Mouse (Mus musculus) midbrain, embryonic 13.5 days (tissue): ENCODE measurements around the gene Rnf187. TPM values are rescaled to one million over a fixed set of nuclear protein-coding genes. Genes with fewer than 3 reads are reported as not detected.
"Not testable (repeated sequence)": the region's sequence is repeated elsewhere in the genome, so short reads cannot be mapped to it uniquely, and the experiment has no call there.

Experiments
- ATAC-seq: fragments of 200-750 bp; cut with Nextera tagmentation; 2 replicates; pipeline ENCODE4 v1.8.0; 2017; ENCODE audit warnings: mild to moderate bottlenecking, moderate TSS enrichment, moderate library complexity
- H3K27ac ChIP-seq: fragments of 300-500 bp; sonication (generic); 2 replicates; pipeline ENCODE4 v1.5.1; 2015; ENCODE audit warnings: inconsistent platforms, mild to moderate bottlenecking, moderate library complexity
- H3K27me3 ChIP-seq: fragments of 300-500 bp; sonication (generic); 2 replicates; pipeline ENCODE4 v1.6.1; 2015; ENCODE audit warnings: mild to moderate bottlenecking, inconsistent platforms
- H3K36me3 ChIP-seq: fragments of 300-500 bp; sonication (generic); 2 replicates; pipeline ENCODE4 v1.6.1; 2015; ENCODE audit warnings: mild to moderate bottlenecking, inconsistent platforms
- H3K4me1 ChIP-seq: fragments of 300-500 bp; sonication (generic); replicated peaks from 2 replicates; pipeline ENCODE4 v1.6.1; 2015; ENCODE audit warnings: inconsistent platforms
- H3K4me2 ChIP-seq: fragments of 300-500 bp; sonication (generic); replicated peaks from 2 replicates; pipeline ENCODE4 v1.6.1; 2015; ENCODE audit warnings: moderate library complexity, mild to moderate bottlenecking, inconsistent platforms
- H3K4me3 ChIP-seq: fragments of 300-500 bp; sonication (generic); replicated peaks from 2 replicates; pipeline ENCODE4 v1.5.1; 2015; ENCODE audit warnings: mild to moderate bottlenecking, inconsistent platforms
- H3K9ac ChIP-seq: fragments of 300-500 bp; sonication (generic); replicated peaks from 2 replicates; pipeline ENCODE4 v1.6.1; 2015; ENCODE audit warnings: mild to moderate bottlenecking, inconsistent platforms
- H3K9me3 ChIP-seq: fragments of 300-500 bp; sonication (generic); 2 replicates; pipeline ENCODE4 v1.6.1; 2016; ENCODE audit warnings: mild to moderate bottlenecking, inconsistent platforms
- WGBS: fragments of 180-500 bp; shearing (Covaris S2); methylation state at CpG from one replicate; pipeline ENCODE4 v1.1.7; 2015; 5-methylcytosine and 5-hydroxymethylcytosine counted together
- polyA plus RNA-seq: library from polyadenylated mRNA; unstranded; fragments of >200 nt; fragmentation: Nextera tagmentation; extraction: Ambion mirVana; gene quantifications from 2 replicates; pipeline ENCODE4 v1.2.1, GENCODE M21; 2015

The Rnf187 gene
- polyA plus RNA-seq, 1 experiment from 2014 or later = 491 TPM

GRCm38 (mm10) chr11:58963543-58963942 is 24.8 kb upstream of the Rnf187 start:
- no peak overlapping the region for H3K9ac ChIP-seq
- peaks cover 12% of the 10 kb centered on the region for H3K27me3 ChIP-seq
- H3K36me3 ChIP-seq = peaks cover 11% of the 10 kb centered on the region
- H3K4me2 ChIP-seq = no peak overlapping the region
- peaks cover 26% of the 10 kb centered on the region for H3K4me1 ChIP-seq
- H3K9me3 ChIP-seq = peaks cover 4% of the 10 kb centered on the region; the same call in 1 of the 2 replicates
- H3K27ac ChIP-seq = no peak overlapping the region
- H3K4me3 ChIP-seq = no peak overlapping the region
- 38% methylated on average over 17 of the region's 17 CpGs for WGBS
- ATAC-seq = no peak

GRCm38 (mm10) chr11:58961364-58962177 is 22.9 kb upstream of the Rnf187 start:
- H3K27me3 ChIP-seq = peaks cover 12% of the 10 kb centered on the region
- no peak overlapping the region for H3K27ac ChIP-seq
- 70% methylated on average over 50 of the region's 50 CpGs for WGBS
- peaks cover 46% of the 10 kb centered on the region for H3K4me1 ChIP-seq
- no peak overlapping the region for H3K9ac ChIP-seq
- no peak overlapping the region for H3K4me3 ChIP-seq
- no peak overlapping the region for H3K4me2 ChIP-seq
- H3K36me3 ChIP-seq = peaks cover 12% of the 10 kb centered on the region
- H3K9me3 ChIP-seq = peaks cover 4% of the 10 kb centered on the region; the same call in 1 of the 2 replicates
- ATAC-seq = no peak

- 5% methylated on average over 40 of the region's 40 CpGs for WGBS
- peaks cover 4% of the 10 kb centered on the region; the same call in 1 of the 2 replicates for H3K9me3 ChIP-seq
- H3K9ac ChIP-seq = peak overlapping the region; percentile 63
- H3K27me3 ChIP-seq = peaks cover 12% of the 10 kb centered on the region
- ATAC-seq = peak; percentile 81
- peak overlapping the region; percentile 50 for H3K4me3 ChIP-seq
- H3K4me1 ChIP-seq = peaks cover 50% of the 10 kb centered on the region
- peak overlapping the region; percentile 61 for H3K27ac ChIP-seq
- H3K4me2 ChIP-seq = peak overlapping the region; percentile 63
- H3K36me3 ChIP-seq = peaks cover 12% of the 10 kb centered on the region
Measured at GRCm38 (mm10) chr11:58959921-58960465, 21.3 kb upstream of the Rnf187 start.

DNA sequence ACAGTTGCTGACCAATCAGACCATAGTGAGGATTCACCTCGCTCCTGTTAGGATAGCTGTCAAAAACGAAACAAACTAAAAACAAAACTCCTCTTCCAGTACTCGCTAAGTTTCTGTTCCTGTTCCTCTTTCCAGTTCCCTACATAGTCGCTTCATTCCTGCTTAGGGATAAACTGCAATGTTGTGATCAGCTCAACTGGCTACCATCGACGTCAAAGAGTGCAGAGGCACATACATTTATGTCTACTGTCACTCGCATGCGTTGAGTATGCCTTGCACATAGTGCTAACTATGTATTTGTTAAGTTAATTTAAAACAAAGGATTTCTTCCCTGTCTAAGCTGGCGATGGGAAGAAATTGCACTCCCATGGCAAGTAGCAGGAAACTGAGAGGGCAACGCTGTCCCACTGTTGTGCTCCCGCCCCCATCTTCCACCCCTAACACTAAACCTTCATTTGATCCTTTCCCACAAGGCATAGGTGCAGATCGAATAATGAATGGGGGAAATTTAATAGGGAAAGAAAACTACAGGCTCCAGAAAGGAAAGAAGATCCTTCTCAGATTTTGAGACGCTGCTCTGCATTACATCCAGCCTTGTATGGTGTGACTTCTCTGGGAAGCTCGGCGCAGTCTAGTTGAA is 20.6 kb upstream of the Rnf187 start:
- Histone ChIP-seq H3K4me1 (peaks cover 47% of the 10 kb centered on the region), H3K4me3 (peak overlapping the region; percentile 50), H3K27me3 (peaks cover 12% of the 10 kb centered on the region), H3K9me3 (peaks cover 4% of the 10 kb centered on the region; the same call in 1 of the 2 replicates), H3K4me2 (peak overlapping the region; percentile 63), H3K9ac (peak overlapping the region; percentile 63), H3K27ac (peak overlapping the region; percentile 61), H3K36me3 (peaks cover 12% of the 10 kb centered on the region)
- 37% methylated on average over 15 of the region's 15 CpGs for WGBS
- no peak for ATAC-seq

GRCm38 (mm10) chr11:58958536-58958935 is 19.8 kb upstream of the Rnf187 start:
- Histone ChIP-seq H3K4me1 (peaks cover 47% of the 10 kb centered on the region), H3K4me3 (0 out of 2 replicates have a peak overlapping the region, but pooled peaks have one; percentile 87), H3K27ac (no peak overlapping the region), H3K36me3 (peaks cover 12% of the 10 kb centered on the region), H3K27me3 (peaks cover 12% of the 10 kb centered on the region), H3K4me2 (peak overlapping the region; percentile 82), H3K9me3 (peaks cover 4% of the 10 kb centered on the region; the same call in 1 of the 2 replicates), H3K9ac (no peak overlapping the region)
- ATAC-seq = no peak
- WGBS = 85% methylated on average over 6 of the region's 6 CpGs

GRCm38 (mm10) chr11:58957226-58957914 is 18.7 kb upstream of the Rnf187 start:
- H3K9ac ChIP-seq = peak overlapping the region; percentile 89
- H3K27ac ChIP-seq = 0 out of 2 replicates have a peak overlapping the region, but pooled peaks have one; percentile 14
- ATAC-seq = no peak
- peaks cover 10% of the 10 kb centered on the region for H3K27me3 ChIP-seq
- H3K4me3 ChIP-seq = peak overlapping the region; percentile 87
- WGBS = 83% methylated on average over 5 of the region's 5 CpGs
- peak overlapping the region; percentile 82 for H3K4me2 ChIP-seq
- H3K36me3 ChIP-seq = peaks cover 12% of the 10 kb centered on the region
- peaks cover 4% of the 10 kb centered on the region; the same call in 1 of the 2 replicates for H3K9me3 ChIP-seq
- peaks cover 54% of the 10 kb centered on the region for H3K4me1 ChIP-seq

GRCm38 (mm10) chr11:58955868-58956257 is 17.1 kb upstream of the Rnf187 start:
- Histone ChIP-seq H3K36me3 (peaks cover 9% of the 10 kb centered on the region), H3K4me1 (peaks cover 69% of the 10 kb centered on the region), H3K4me3 (peak overlapping the region; percentile 87), H3K27me3 (no peaks in the 10 kb centered on the region), H3K9ac (peak overlapping the region; percentile 89), H3K4me2 (peak overlapping the region; percentile 82), H3K9me3 (no peaks in the 10 kb centered on the region), H3K27ac (peak overlapping the region; percentile 100)
- no peak for ATAC-seq
- 23% methylated on average over 8 of the region's 8 CpGs for WGBS

- peak overlapping the region; percentile 89 for H3K9ac ChIP-seq
- no peaks in the 10 kb centered on the region for H3K27me3 ChIP-seq
- peak; percentile 41 for ATAC-seq
- H3K4me1 ChIP-seq = peaks cover 71% of the 10 kb centered on the region
- peak overlapping the region; percentile 82 for H3K4me2 ChIP-seq
- H3K9me3 ChIP-seq = no peaks in the 10 kb centered on the region
- WGBS = 0% methylated on average over 20 of the region's 20 CpGs
- peak overlapping the region; percentile 100 for H3K27ac ChIP-seq
- peak overlapping the region; percentile 87 for H3K4me3 ChIP-seq
- H3K36me3 ChIP-seq = peaks cover 9% of the 10 kb centered on the region
Measured at GRCm38 (mm10) chr11:58955143-58955867, 16.6 kb upstream of the Rnf187 start.

DNA sequence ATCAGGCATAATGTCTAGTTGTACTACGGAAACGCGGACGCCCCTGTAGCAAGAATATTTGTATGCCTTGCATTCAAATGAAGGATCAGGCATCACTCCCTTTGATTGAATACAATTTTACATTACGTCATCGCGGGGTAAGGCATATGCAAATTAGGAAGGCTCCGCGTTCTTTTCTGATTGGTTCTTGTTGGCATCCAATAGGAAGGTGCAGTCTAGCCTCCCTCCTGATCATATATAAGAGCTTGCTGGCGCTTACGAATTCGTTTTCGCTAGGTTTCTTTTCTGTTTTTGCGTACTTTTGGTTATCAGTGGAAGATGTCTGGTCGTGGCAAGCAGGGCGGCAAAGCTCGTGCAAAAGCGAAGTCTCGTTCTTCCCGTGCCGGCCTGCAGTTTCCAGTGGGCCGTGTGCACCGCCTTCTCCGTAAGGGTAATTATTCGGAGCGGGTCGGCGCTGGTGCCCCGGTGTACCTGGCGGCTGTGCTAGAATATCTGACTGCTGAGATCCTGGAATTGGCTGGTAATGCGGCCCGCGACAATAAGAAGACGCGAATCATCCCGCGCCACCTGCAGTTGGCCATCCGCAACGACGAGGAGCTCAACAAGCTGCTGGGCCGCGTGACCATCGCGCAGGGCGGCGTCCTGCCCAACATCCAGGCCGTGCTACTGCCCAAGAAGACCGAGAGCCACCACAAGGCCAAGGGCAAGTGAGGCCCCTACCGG is 15.9 kb upstream of the Rnf187 start, which contains the start of the genes Hist3h2a and Trim17:
Gene Hist3h2a, plus strand, starts transcription at position 266 of the 723 bp plus-strand sequence.
Gene Trim17, plus strand, starts transcription at position 266 of the 723 bp plus-strand sequence.
- peak; percentile 84 for ATAC-seq
- H3K4me2 ChIP-seq = peak within 1 kb of the TSS; percentile 90
- H3K9me3 ChIP-seq = no peaks in the 10 kb centered on the region
- H3K27ac ChIP-seq = peak within 1 kb of the TSS; percentile 100
- peak within 1 kb of the TSS; percentile 97 for H3K9ac ChIP-seq
- no peaks in the 10 kb centered on the region for H3K27me3 ChIP-seq
- WGBS = under 1% methylated on average over 49 of the region's 49 CpGs
- peak within 1 kb of the TSS; percentile 87 for H3K4me3 ChIP-seq
- peaks cover 9% of the 10 kb centered on the region for H3K36me3 ChIP-seq
- peaks cover 66% of the 10 kb centered on the region for H3K4me1 ChIP-seq

GRCm38 (mm10) chr11:58954170-58954419 is 15.4 kb upstream of the Rnf187 start:
- H3K27me3 ChIP-seq, H3K36me3 ChIP-seq, H3K9me3 ChIP-seq: not testable (repeated sequence)
- H3K4me1 ChIP-seq = peaks cover 61% of the 10 kb centered on the region
- peak overlapping the region; percentile 97 for H3K9ac ChIP-seq
- H3K4me2 ChIP-seq = peak overlapping the region; percentile 90
- ATAC-seq = peak; percentile 39; the same call in 1 of the 2 replicates
- H3K27ac ChIP-seq = peak overlapping the region; percentile 100
- under 1% methylated on average over 17 of the region's 17 CpGs for WGBS
- H3K4me3 ChIP-seq = peak overlapping the region; percentile 87
